Mouse (Mus musculus): ENCODE measurements around the gene Nek7. TPM values are rescaled to one million over a fixed set of nuclear protein-coding genes. Genes with fewer than 3 reads are reported as not detected.

Gene Nek7
- total and polyA plus RNA-seq, 3 experiments, result 29.1 to 75.1 (median 63.7) TPM

GRCm38 (mm10) chr1:138515362-138515761 lies 104.6 kb downstream of the Nek7 start:
- in situ Hi-C loops (cut with MboI; ENCODE audit: low pct_ligation_motif_present, low pct_unique_long_range_greater_than_20kb, low sequenced_read_pairs) (no loop called here), dilution Hi-C loops (cut with MboI; ENCODE audit: extremely low pct_ligation_motif_present, extremely low pct_unique_long_range_greater_than_20kb, low sequenced_read_pairs) (no loop called here)
- Histone ChIP-seq H3K79me2 (replicated peaks; ENCODE audit: control insufficient read depth, extremely low read depth, insufficient read depth, poor library complexity, severe bottlenecking) (peaks cover 15% of the 10 kb centered on the region), H3K9ac (ENCODE audit: insufficient read depth, low read depth) (no peak overlapping the region), H3K36me3 (replicated peaks in 1 of 2; ENCODE audit: control insufficient read depth in 1 of 2, insufficient read depth in 1 of 2, low read length in 1 of 2) (peaks cover 15 to 36% of the 10 kb centered on the region in 2 experiments), H3K4me1 (ENCODE audit: control insufficient read depth in 1 of 2, insufficient read depth in 2 of 2) (peaks cover 18 to 59% of the 10 kb centered on the region in 2 experiments), H3K27ac (ENCODE audit: insufficient read depth, low read depth) (no peak overlapping the region), H3K4me3 (replicated peaks in 1 of 3; ENCODE audit: low read depth in 2 of 3, low read length in 2 of 3, poor library complexity in 1 of 3) (no peak overlapping the region), H3K9me3 (replicated peaks; ENCODE audit: low read length) (no peaks in the 10 kb centered on the region), H3K27me3 (replicated peaks) (no peaks in the 10 kb centered on the region), H3K4me2 (ENCODE audit: insufficient read depth, low read depth, poor library complexity, severe bottlenecking) (no peak overlapping the region)
- no peak for DNase-seq (ENCODE audit: extremely low read depth)
- TF ChIP-seq MAFK (IDR thresholded peaks at IDR 0.05; ENCODE audit: insufficient replicate concordance, low read length) (no peak), MAZ (IDR thresholded peaks at IDR 0.05; ENCODE audit: low read depth, low read length) (no peak), MYC (IDR thresholded peaks at IDR 0.05; ENCODE audit: low read depth, low read length) (no peak), GABPA (IDR thresholded peaks at IDR 0.05; ENCODE audit: insufficient replicate concordance, low read depth, low read length) (no peak), RAD21 (IDR thresholded peaks at IDR 0.05; ENCODE audit: low read depth, low read length) (no peak), ELF1 (IDR thresholded peaks at IDR 0.05; ENCODE audit: low read depth, low read length) (no peak), USF1 (IDR thresholded peaks at IDR 0.05; ENCODE audit: low read depth, low read length) (no peak), TCF12 (IDR thresholded peaks at IDR 0.05; ENCODE audit: low read depth, low read length) (no peak), KAT2A (IDR thresholded peaks at IDR 0.05; ENCODE audit: insufficient replicate concordance, low read length) (no peak), JUND (conservative IDR thresholded peaks at IDR 0.05; ENCODE audit: low read depth, low read length) (no peak), EP300 (IDR thresholded peaks at IDR 0.05; ENCODE audit: low read length) (no peak), SIN3A (IDR thresholded peaks at IDR 0.05; ENCODE audit: low read length) (no peak), RCOR1 (conservative IDR thresholded peaks at IDR 0.05; ENCODE audit: low read depth, low read length) (no peak), JUN (IDR thresholded peaks at IDR 0.05; ENCODE audit: insufficient read depth, low read depth, low read length) (no peak)

DNA sequence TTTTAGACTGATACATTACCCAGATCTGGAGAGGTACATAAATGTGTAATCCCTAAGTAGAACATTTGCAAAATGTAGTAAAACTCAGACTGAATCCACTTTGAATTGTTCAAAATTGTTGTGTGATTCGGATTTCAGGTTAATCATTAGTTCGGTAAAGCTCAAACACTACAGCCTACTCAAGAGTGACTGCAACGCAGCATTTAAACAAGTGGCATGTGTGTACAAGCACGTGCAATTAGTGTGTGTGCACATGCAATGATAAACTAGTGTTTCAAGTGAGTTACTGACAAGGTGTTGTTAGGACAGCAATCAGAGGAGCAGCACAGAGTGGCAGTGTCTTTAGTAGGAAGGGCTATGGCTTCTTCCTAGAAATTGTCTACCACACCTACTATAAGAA lies 106.0 kb downstream of the Nek7 start:
- H3K27ac ChIP-seq (ENCODE audit: insufficient read depth, low read depth), result no peak overlapping the region

More for the DNA sequence above, 106.0 kb downstream of the Nek7 start:
- Histone ChIP-seq H3K79me2 (replicated peaks; ENCODE audit: control insufficient read depth, extremely low read depth, insufficient read depth, poor library complexity, severe bottlenecking) (peaks cover 13% of the 10 kb centered on the region), H3K36me3 (replicated peaks in 1 of 2; ENCODE audit: control insufficient read depth in 1 of 2, insufficient read depth in 1 of 2, low read length in 1 of 2) (peaks cover 15 to 46% of the 10 kb centered on the region in 2 experiments), H3K4me3 (replicated peaks in 1 of 3; ENCODE audit: low read depth in 2 of 3, low read length in 2 of 3, poor library complexity in 1 of 3) (no peak overlapping the region), H3K4me2 (ENCODE audit: insufficient read depth, low read depth, poor library complexity, severe bottlenecking) (no peak overlapping the region), H3K9ac (ENCODE audit: insufficient read depth, low read depth) (no peak overlapping the region), H3K27me3 (replicated peaks) (no peaks in the 10 kb centered on the region), H3K9me3 (replicated peaks; ENCODE audit: low read length) (no peaks in the 10 kb centered on the region), H3K4me1 (ENCODE audit: control insufficient read depth in 1 of 2, insufficient read depth in 2 of 2) (peaks cover 19 to 67% of the 10 kb centered on the region in 2 experiments)
- no peak for DNase-seq (ENCODE audit: extremely low read depth)
- dilution Hi-C loops (cut with MboI; ENCODE audit: extremely low pct_ligation_motif_present, extremely low pct_unique_long_range_greater_than_20kb, low sequenced_read_pairs) (no loop called here), in situ Hi-C loops (cut with MboI; ENCODE audit: low pct_ligation_motif_present, low pct_unique_long_range_greater_than_20kb, low sequenced_read_pairs) (no loop called here)
- TF ChIP-seq TCF12 (IDR thresholded peaks at IDR 0.05; ENCODE audit: low read depth, low read length) (no peak), MEF2A (IDR thresholded peaks at IDR 0.05; ENCODE audit: borderline replicate concordance, low read depth, low read length) (no peak), MXI1 (IDR thresholded peaks at IDR 0.05; ENCODE audit: low read depth, low read length) (no peak), TBP (conservative IDR thresholded peaks at IDR 0.05; ENCODE audit: low read depth, low read length) (no peak), GABPA (IDR thresholded peaks at IDR 0.05; ENCODE audit: insufficient replicate concordance, low read depth, low read length) (no peak), MAX (IDR thresholded peaks at IDR 0.05; ENCODE audit: low read length) (no peak), CTCF (conservative IDR thresholded peaks at IDR 0.05 in 1 of 2, IDR thresholded peaks at IDR 0.05 in 1 of 2; ENCODE audit: low read depth in 2 of 2, low read length in 2 of 2) (no peak), ZC3H11A (IDR thresholded peaks at IDR 0.05; ENCODE audit: low read depth, low read length) (no peak), USF1 (IDR thresholded peaks at IDR 0.05; ENCODE audit: low read depth, low read length) (no peak), POLR2AphosphoS2 (IDR thresholded peaks at IDR 0.05; ENCODE audit: low read depth, low read length) (no peak), ETS1 (conservative IDR thresholded peaks at IDR 0.05; ENCODE audit: low read depth, low read length) (no peak), ZMIZ1 (IDR thresholded peaks at IDR 0.05; ENCODE audit: low read depth, low read length) (no peak), MAZ (IDR thresholded peaks at IDR 0.05; ENCODE audit: low read depth, low read length) (no peak), SMC3 (IDR thresholded peaks at IDR 0.05; ENCODE audit: low read depth, low read length) (no peak), NRF1 (IDR thresholded peaks at IDR 0.05; ENCODE audit: low read depth, low read length) (no peak), EP300 (IDR thresholded peaks at IDR 0.05; ENCODE audit: low read length) (no peak), RAD21 (IDR thresholded peaks at IDR 0.05; ENCODE audit: low read depth, low read length) (no peak), IRF4 (IDR thresholded peaks at IDR 0.05; ENCODE audit: low read depth, low read length) (no peak), ZKSCAN1 (IDR thresholded peaks at IDR 0.05; ENCODE audit: borderline replicate concordance, low read depth, low read length) (no peak), ZNF384 (IDR thresholded peaks at IDR 0.05; ENCODE audit: low read depth, low read length) (no peak)

Measured in CH12.LX (cell line).